Comparison of ENCODE assay signal across 23 mouse cellular contexts in the genomic region with DNA sequence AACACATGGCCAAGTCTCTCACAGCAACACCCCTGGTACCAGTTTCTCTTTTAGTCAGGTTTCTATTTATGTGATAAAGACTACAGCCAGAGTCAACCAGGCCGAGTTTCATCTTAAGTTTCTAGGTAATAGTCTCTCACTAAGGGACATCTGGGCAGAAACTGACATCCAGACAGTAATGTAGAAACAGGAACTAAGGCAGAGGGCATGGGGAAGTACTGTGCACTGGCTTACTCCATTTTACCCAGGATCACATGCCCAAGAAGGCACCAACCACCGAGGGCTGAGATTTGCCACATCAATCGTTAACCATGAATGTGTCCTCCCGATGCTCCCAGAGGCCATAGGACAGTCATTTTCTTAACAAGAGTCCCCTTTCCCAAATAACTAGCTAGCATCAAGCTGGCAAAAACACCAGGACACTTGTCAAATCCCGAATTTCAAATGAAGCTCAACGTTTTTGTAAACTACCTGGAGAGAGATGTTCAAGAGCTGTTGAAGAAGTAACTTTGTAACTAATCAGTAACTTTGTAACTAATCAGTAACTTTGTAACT.
DNase-seq lines count a peak whose midpoint lies in the region; ATAC-seq and TF ChIP-seq lines count a peak whose summit lies in the region.
"Had no signal": no experiment of that assay in that cellular context is flagged by ENCODE, and none has a peak within 500 bp of the region (broad histone marks: within the 10 kb centered on the region; RNA-seq: fewer than 3 reads in every experiment).

No protein-coding gene starts in this region.

- intact Hi-C loops in left cerebral cortex, postnatal 14 days (cut with DNase I) = no loop called here

- WGBS in kidney, adult 2 months = 36% methylated on average over 6 of the region's 6 CpGs

- H3K27me3 ChIP-seq in kidney, adult 2 months (replicated peaks; ENCODE audit: control insufficient read depth, insufficient read depth, low read length) = no peaks in the 10 kb centered on the region
- H3K27me3 ChIP-seq: embryonic facial prominence, embryonic 12.5 days; forebrain, embryonic 13.5 days; hindbrain, embryonic 13.5 days; limb, embryonic 12.5 days; liver, embryonic 15.5 days; megakaryocyte, embryonic 14.5 days had no signal

- ATAC-seq in common myeloid progenitor, adult 5-6 weeks (replicated peaks; ENCODE audit: low read depth, poor library complexity, severe bottlenecking) = peak; percentile 82
- peak; percentile 84 for ATAC-seq in megakaryocyte, adult 5-6 weeks (ENCODE audit: poor library complexity, severe bottlenecking)
- ATAC-seq: forebrain, embryonic 13.5 days; intestine, embryonic 16.5 days; lung, postnatal 0 days had no signal

- peak; percentile 55 for DNase-seq in kidney, adult 2 months
- DNase-seq in kidney, postnatal 10 days = no peak
- peak; percentile 62 for DNase-seq in kidney, adult 9 months
- DNase-seq in left cerebral cortex, postnatal 14 days (ENCODE audit: low spot score in 2 of 2) = no peak
- no peak for DNase-seq in thymus, postnatal 0 days (ENCODE audit: low spot score)
- no peak for DNase-seq in ovary, postnatal 10 days (ENCODE audit: low spot score)
- DNase-seq: adrenal gland, postnatal 25 days; B cell, adult 2 months; cerebellum, adult 8-10 months; heart, postnatal 10 days; right cerebral cortex, adult 18-20 months; thymus, postnatal 36 days had no signal

- H3K4me3 ChIP-seq in kidney, adult 2 months (ENCODE audit: insufficient read depth, low read depth, low read length) = no peak overlapping the region
- H3K4me3 ChIP-seq: embryonic facial prominence, embryonic 12.5 days; erythroblast, embryonic 14.5 days; forebrain, embryonic 13.5 days; hindbrain, embryonic 13.5 days; limb, embryonic 12.5 days; liver, embryonic 15.5 days; megakaryocyte, embryonic 14.5 days had no signal

- peaks cover 3% of the 10 kb centered on the region; the same call in 1 of the 2 replicates for H3K4me1 ChIP-seq in kidney, adult 2 months (ENCODE audit: control insufficient read depth, insufficient read depth, low read length)
- H3K4me1 ChIP-seq: forebrain, embryonic 13.5 days; hindbrain, embryonic 13.5 days; liver, embryonic 15.5 days; megakaryocyte, embryonic 14.5 days had no signal

- no peak for TF ChIP-seq POLR2A in kidney, adult 2 months (IDR thresholded peaks at IDR 0.05; ENCODE audit: low read depth, low read length)

- no peak for TF ChIP-seq CTCF in kidney, adult 2 months (conservative IDR thresholded peaks at IDR 0.05; ENCODE audit: insufficient read depth, insufficient read length, low read depth, low read length)

- H3K36me3 ChIP-seq in kidney, adult 2 months (ENCODE audit: control insufficient read depth, insufficient read depth, low read length) = no peaks in the 10 kb centered on the region
- H3K36me3 ChIP-seq: embryonic facial prominence, embryonic 12.5 days; hindbrain, embryonic 13.5 days; limb, embryonic 12.5 days; liver, embryonic 15.5 days had no signal

- H3K27ac ChIP-seq in kidney, adult 2 months (ENCODE audit: insufficient read depth, low read depth, low read length) = peak overlapping the region; percentile 86
- H3K27ac ChIP-seq: embryonic facial prominence, embryonic 12.5 days; forebrain, embryonic 13.5 days; hindbrain, embryonic 13.5 days; limb, embryonic 12.5 days; liver, embryonic 15.5 days had no signal

Comparison
In these comparisons a context has a peak if more than half of its experiments do, and no peak if none do; other contexts are left out.
1. DNase-seq: peak in kidney, adult 2 months (single experiment) and kidney, adult 9 months (single experiment); none in kidney, postnatal 10 days (single experiment), left cerebral cortex, postnatal 14 days (0 of 2), thymus, postnatal 0 days (single experiment) and ovary, postnatal 10 days (single experiment).